Mouse (Mus musculus): Measurements from ENCODE around the gene Rab11fip3. TPM values are rescaled to one million over a fixed set of nuclear protein-coding genes. Genes with fewer than 3 reads are reported as not detected.

Gene Rab11fip3
- total and polyA plus RNA-seq, 2 experiments from 2014 or later, result 15.4 to 30.0 TPM

GRCm38 (mm10) chr17:26008787-26009186, 60.6 kb downstream of the Rab11fip3 start:
- H3K9me3 ChIP-seq (ENCODE audit: low read length), result no peaks in the 10 kb centered on the region
- H3K4me3 ChIP-seq (ENCODE audit: low read depth, low read length), result no peak overlapping the region
- peaks cover 59% of the 10 kb centered on the region for H3K36me3 ChIP-seq (ENCODE audit: insufficient read depth)
- H3K27me3 ChIP-seq (ENCODE audit: insufficient read depth, low read length), result no peaks in the 10 kb centered on the region
- no peak overlapping the region for H3K27ac ChIP-seq (ENCODE audit: low read depth, low read length)
- no peaks in the 10 kb centered on the region for H3K4me1 ChIP-seq (ENCODE audit: insufficient read depth)
- H3K9ac ChIP-seq, result no peak overlapping the region
- TF ChIP-seq CTCF (IDR thresholded peaks at IDR 0.05; ENCODE audit: low read depth), result no peak
- no peak overlapping the region for H3K4me2 ChIP-seq (ENCODE audit: low read depth)
- WGBS, result 94% methylated on average over 7 of the region's 7 CpGs
- DNase-seq (no peak), ATAC-seq (no peak)

DNA sequence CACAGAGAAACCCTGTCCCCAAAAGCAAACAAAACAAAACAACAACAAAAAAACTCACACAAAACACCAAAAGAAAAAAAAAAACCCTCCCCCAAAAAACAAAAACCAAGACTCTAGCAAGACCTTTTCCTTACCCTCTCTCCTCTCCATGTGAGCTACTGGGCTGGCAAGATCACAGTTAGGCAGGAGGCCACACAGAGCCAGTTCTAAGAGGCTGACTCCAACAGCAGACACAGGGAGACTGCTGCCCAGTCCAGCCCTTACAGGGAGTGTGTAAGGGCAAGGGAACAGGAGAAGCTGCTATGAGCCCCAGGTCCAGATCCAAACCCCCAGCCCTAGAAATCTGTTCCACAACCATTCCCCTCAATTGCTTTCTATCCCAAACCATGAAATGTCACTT, 61.0 kb downstream of the Rab11fip3 start:
- no peak overlapping the region for H3K4me2 ChIP-seq (ENCODE audit: low read depth)
- no peaks in the 10 kb centered on the region for H3K9me3 ChIP-seq (ENCODE audit: low read length)
- ATAC-seq (no peak), DNase-seq (no peak)
- no peak overlapping the region for H3K4me3 ChIP-seq (ENCODE audit: low read depth, low read length)
- no peak overlapping the region for H3K9ac ChIP-seq
- no peaks in the 10 kb centered on the region for H3K4me1 ChIP-seq (ENCODE audit: insufficient read depth)
- H3K27ac ChIP-seq (ENCODE audit: low read depth, low read length), result no peak overlapping the region
- peaks cover 59% of the 10 kb centered on the region for H3K36me3 ChIP-seq (ENCODE audit: insufficient read depth)
- TF ChIP-seq CTCF (IDR thresholded peaks at IDR 0.05; ENCODE audit: low read depth), result no peak
- no peaks in the 10 kb centered on the region for H3K27me3 ChIP-seq (ENCODE audit: insufficient read depth, low read length)

DNA sequence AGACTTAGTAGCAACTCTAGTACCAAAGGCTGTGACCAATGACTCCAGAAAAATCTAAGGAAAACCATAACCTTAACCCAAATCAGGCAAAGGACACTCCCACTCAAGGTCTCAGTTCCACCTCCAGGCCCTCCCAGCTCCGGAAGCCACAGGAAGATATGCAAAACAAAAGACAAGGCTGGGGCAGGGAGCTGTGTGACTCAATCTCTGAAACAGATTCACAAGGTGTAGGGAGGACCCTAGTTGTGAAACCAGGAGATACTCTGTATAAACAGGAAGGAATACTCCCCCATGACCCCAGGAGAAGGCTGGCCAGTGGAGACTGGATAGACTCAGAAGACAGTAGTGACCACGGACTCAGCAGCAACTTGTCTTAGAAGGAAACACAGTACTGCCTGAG, 61.7 kb downstream of the Rab11fip3 start:
- Histone ChIP-seq H3K4me1 (ENCODE audit: insufficient read depth) (no peaks in the 10 kb centered on the region), H3K4me2 (ENCODE audit: low read depth) (no peak overlapping the region), H3K9ac (no peak overlapping the region), H3K36me3 (ENCODE audit: insufficient read depth) (peaks cover 57% of the 10 kb centered on the region), H3K27me3 (ENCODE audit: insufficient read depth, low read length) (no peaks in the 10 kb centered on the region), H3K9me3 (ENCODE audit: low read length) (no peaks in the 10 kb centered on the region), H3K27ac (ENCODE audit: low read depth, low read length) (no peak overlapping the region), H3K4me3 (ENCODE audit: low read depth, low read length) (no peak overlapping the region)
- DNase-seq (no peak), ATAC-seq (no peak)
- WGBS, result 87% methylated on average over 2 of the region's 2 CpGs
- no peak for TF ChIP-seq CTCF (IDR thresholded peaks at IDR 0.05; ENCODE audit: low read depth)

DNA sequence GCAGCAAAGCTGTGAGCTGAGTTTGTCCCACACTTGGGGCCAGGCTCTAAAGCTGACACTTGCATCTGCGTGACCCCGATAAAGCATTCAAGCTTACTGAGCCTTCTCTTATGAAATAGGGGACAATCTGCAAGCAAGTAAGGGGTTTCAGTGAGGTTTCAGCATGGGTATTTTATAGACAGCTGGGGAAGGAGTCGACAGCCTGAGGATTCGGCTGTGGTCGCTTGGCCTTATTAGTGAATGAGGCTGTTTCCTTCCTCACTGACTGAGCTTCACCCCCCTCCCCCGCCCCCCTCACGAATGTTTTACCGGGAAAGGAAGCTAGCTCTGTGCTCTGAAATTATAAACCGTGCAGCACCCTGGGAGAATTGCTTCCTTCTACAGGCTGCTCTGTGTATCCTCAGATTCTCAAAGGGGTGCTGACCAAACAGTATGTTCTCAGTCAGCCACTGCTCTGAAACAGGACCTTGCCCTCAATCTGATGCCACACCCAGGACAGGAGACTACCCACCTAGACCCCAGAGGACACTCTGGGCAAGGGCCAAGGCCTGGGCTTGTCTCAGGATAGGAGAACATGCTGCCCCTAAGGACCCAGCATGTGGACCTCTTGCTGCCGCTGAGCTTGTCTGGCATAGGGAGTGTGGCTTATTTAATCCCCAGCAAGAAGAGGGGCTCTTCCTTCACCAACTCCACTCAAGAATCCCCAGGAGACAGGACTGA, 63.5 kb downstream of the Rab11fip3 start:
- Histone ChIP-seq H3K9me3 (ENCODE audit: low read length) (no peaks in the 10 kb centered on the region), H3K4me2 (ENCODE audit: low read depth) (no peak overlapping the region), H3K9ac (no peak overlapping the region), H3K27me3 (ENCODE audit: insufficient read depth, low read length) (no peaks in the 10 kb centered on the region), H3K36me3 (ENCODE audit: insufficient read depth) (peaks cover 67% of the 10 kb centered on the region), H3K27ac (ENCODE audit: low read depth, low read length) (no peak overlapping the region), H3K4me3 (ENCODE audit: low read depth, low read length) (no peak overlapping the region), H3K4me1 (ENCODE audit: insufficient read depth) (no peaks in the 10 kb centered on the region)
- DNase-seq (no peak), ATAC-seq (no peak)
- no peak for TF ChIP-seq CTCF (IDR thresholded peaks at IDR 0.05; ENCODE audit: low read depth)
- WGBS, result 89% methylated on average over 10 of the region's 10 CpGs

GRCm38 (mm10) chr17:26004711-26005110, 64.6 kb downstream of the Rab11fip3 start:
- Histone ChIP-seq H3K9me3 (ENCODE audit: low read length) (no peaks in the 10 kb centered on the region), H3K4me2 (ENCODE audit: low read depth) (no peak overlapping the region), H3K4me1 (ENCODE audit: insufficient read depth) (no peaks in the 10 kb centered on the region), H3K4me3 (ENCODE audit: low read depth, low read length) (no peak overlapping the region), H3K27ac (ENCODE audit: low read depth, low read length) (no peak overlapping the region), H3K36me3 (ENCODE audit: insufficient read depth) (peaks cover 59% of the 10 kb centered on the region), H3K9ac (no peak overlapping the region), H3K27me3 (ENCODE audit: insufficient read depth, low read length) (no peaks in the 10 kb centered on the region)
- WGBS, result 93% methylated on average over 15 of the region's 15 CpGs
- no peak for DNase-seq
- no peak for TF ChIP-seq CTCF (IDR thresholded peaks at IDR 0.05; ENCODE audit: low read depth)
- ATAC-seq, result no peak

DNA sequence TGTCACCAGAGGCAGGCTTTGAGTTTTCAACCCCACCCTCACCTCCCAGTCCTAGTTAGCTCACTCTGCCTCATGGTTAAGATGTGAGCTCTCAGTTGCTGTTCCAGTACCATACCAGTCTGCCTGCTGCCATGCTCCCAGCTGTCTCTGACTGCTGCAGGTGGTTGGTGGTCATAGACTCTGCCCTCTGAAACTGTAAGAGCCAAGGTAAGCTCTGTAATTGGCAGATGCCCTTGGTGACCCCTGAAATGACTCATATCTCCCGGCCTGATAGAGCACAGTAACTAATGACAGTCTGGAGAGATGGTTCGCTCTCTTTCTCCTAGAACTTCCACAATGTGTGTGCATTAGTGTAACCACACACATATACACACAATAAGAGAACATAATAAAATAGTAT, 65.5 kb downstream of the Rab11fip3 start:
- peaks cover 65% of the 10 kb centered on the region for H3K36me3 ChIP-seq (ENCODE audit: insufficient read depth)
- H3K9me3 ChIP-seq (ENCODE audit: low read length), result no peaks in the 10 kb centered on the region
- 91% methylated on average over 2 of the region's 2 CpGs for WGBS
- H3K9ac ChIP-seq, result no peak overlapping the region
- no peak overlapping the region for H3K4me2 ChIP-seq (ENCODE audit: low read depth)
- ATAC-seq (no peak), DNase-seq (no peak)
- no peak overlapping the region for H3K27ac ChIP-seq (ENCODE audit: low read depth, low read length)
- no peak overlapping the region for H3K4me3 ChIP-seq (ENCODE audit: low read depth, low read length)
- H3K27me3 ChIP-seq (ENCODE audit: insufficient read depth, low read length), result no peaks in the 10 kb centered on the region
- H3K4me1 ChIP-seq (ENCODE audit: insufficient read depth), result no peaks in the 10 kb centered on the region
- no peak for TF ChIP-seq CTCF (IDR thresholded peaks at IDR 0.05; ENCODE audit: low read depth)

DNA sequence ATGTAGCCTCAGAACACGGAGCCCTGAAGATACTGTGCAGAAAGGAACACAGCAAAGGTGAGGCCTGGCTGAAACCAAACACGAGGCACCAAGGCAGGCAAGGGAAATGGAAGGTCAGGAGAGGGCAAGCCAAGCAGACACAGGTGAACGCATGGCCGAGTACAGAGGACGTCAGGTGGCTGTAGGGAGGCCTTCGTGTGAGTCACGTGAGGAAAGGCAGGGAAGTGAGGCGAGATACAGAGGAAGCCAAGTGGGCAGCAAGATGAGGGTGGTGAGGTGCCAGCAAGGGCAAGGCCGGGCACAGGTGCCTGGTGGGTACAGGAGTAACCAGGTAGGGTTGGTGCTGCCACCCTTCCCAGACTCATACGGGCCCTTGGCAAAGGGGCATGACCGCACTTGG, 70.9 kb downstream of the Rab11fip3 start:
- H3K4me1 ChIP-seq (ENCODE audit: insufficient read depth), result no peaks in the 10 kb centered on the region
- WGBS, result 94% methylated on average over 11 of the region's 11 CpGs
- TF ChIP-seq CTCF (IDR thresholded peaks at IDR 0.05; ENCODE audit: low read depth), result no peak
- H3K27ac ChIP-seq (ENCODE audit: low read depth, low read length), result no peak overlapping the region
- H3K9ac ChIP-seq, result no peak overlapping the region
- no peak overlapping the region for H3K4me2 ChIP-seq (ENCODE audit: low read depth)
- no peak for DNase-seq
- ATAC-seq, result no peak
- no peaks in the 10 kb centered on the region for H3K9me3 ChIP-seq (ENCODE audit: low read length)
- H3K27me3 ChIP-seq (ENCODE audit: insufficient read depth, low read length), result no peaks in the 10 kb centered on the region
- H3K36me3 ChIP-seq (ENCODE audit: insufficient read depth), result peaks cover 75% of the 10 kb centered on the region
- no peak overlapping the region for H3K4me3 ChIP-seq (ENCODE audit: low read depth, low read length)
